Mouse (Mus musculus) forebrain, postnatal 0 days (tissue): ENCODE measurements around the gene Col12a1. TPM values are rescaled to one million over a fixed set of nuclear protein-coding genes. Genes with fewer than 3 reads are reported as not detected.
A peak's percentile ranks its signal among the peaks of the same experiment; 100 is the strongest.

Experiments
- ATAC-seq: fragments of 200-750 bp; cut with Nextera tagmentation; 2 replicates; pipeline ENCODE4 v1.8.0; 2017; ENCODE audit warnings: mild to moderate bottlenecking, moderate library complexity
- DNase-seq: peaks from one replicate; pipeline ENCODE4 v3.0.0-alpha.2; 2015
- H3K27ac ChIP-seq: fragments of 300-500 bp; sonication (generic); 2 replicates; pipeline ENCODE4 v1.5.1; 2014; ENCODE audit warnings: low read depth, mild to moderate bottlenecking, antibody characterized with exemption, low read length, moderate library complexity, mixed read lengths
- H3K27me3 ChIP-seq: fragments of 300-500 bp; sonication (generic); 2 replicates; pipeline ENCODE4 v1.6.1; 2014; ENCODE audit warnings: mild to moderate bottlenecking, low read length, mixed read lengths; ENCODE audit not compliant: insufficient read depth
- H3K36me3 ChIP-seq: fragments of 300-500 bp; sonication (generic); 2 replicates; pipeline ENCODE4 v1.6.1; 2014; ENCODE audit warnings: mild to moderate bottlenecking, moderate library complexity; ENCODE audit not compliant: insufficient read depth
- H3K4me1 ChIP-seq: fragments of 300-500 bp; sonication (generic); 2 replicates; pipeline ENCODE4 v1.6.1; 2014; ENCODE audit warnings: antibody characterized with exemption; ENCODE audit not compliant: insufficient read depth
- H3K4me2 ChIP-seq: fragments of 300-500 bp; sonication (generic); 2 replicates; pipeline ENCODE4 v1.6.1; 2014; ENCODE audit warnings: low read depth, mild to moderate bottlenecking, moderate library complexity
- H3K4me3 ChIP-seq: fragments of 300-500 bp; sonication (generic); 2 replicates; pipeline ENCODE4 v1.5.1; 2014; ENCODE audit warnings: low read depth, low read length, mixed read lengths
- H3K9ac ChIP-seq: fragments of 300-500 bp; sonication (generic); 2 replicates; pipeline ENCODE4 v1.6.1; 2014; ENCODE audit warnings: mild to moderate bottlenecking
- H3K9me3 ChIP-seq: fragments of 300-500 bp; sonication (generic); 2 replicates; pipeline ENCODE4 v1.6.1; 2016; ENCODE audit warnings: low read length
- CTCF ChIP-seq: sonication (generic); IDR thresholded peaks from 2 replicates; pipeline ENCODE4 v1.5.1; 2016; ENCODE audit warnings: antibody characterized with exemption, control low read depth, low read depth
- WGBS: fragments of 180-500 bp; shearing (Covaris S2); extraction: QIAGEN DNeasy Blood & Tissue Kit; methylation state at CpG from one replicate; pipeline ENCODE4 v1.1.7; 2014; 5-methylcytosine and 5-hydroxymethylcytosine counted together
- polyA plus RNA-seq: library from polyadenylated mRNA; unstranded; fragments of >200 nt; fragmentation: Nextera tagmentation; extraction: Ambion mirVana; gene quantifications from 2 replicates; pipeline ENCODE4 v1.2.1, GENCODE M21; 2015
- total RNA-seq: library from RNA; depleted of rRNA; stranded (reverse); fragments of >200 nt; gene quantifications from 2 replicates; pipeline ENCODE4 v1.2.3, GENCODE M21; 2014

Col12a1 gene
- total and polyA plus RNA-seq, 2 experiments from 2014 or later, result 7.0 to 29.8 TPM

DNA sequence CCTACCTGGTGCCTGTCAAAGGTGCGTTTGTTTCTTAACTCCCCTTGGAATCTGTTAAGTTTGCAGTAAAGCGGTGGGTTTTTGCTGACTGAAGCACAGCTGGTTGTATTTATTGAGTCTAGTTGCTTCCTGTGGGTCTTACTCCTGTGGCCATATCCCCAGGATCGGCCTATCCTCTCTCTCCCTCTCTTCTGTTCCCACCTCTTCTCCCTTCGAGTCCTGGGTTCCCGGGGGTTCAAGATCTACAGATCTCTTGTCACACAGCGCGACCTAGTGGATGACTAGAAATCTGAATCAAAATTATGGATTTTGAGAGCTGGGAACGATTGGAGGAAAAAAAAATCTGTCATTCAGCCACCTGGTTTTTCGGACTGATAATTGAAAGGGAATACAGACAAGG lies 2.4 kb upstream of the Col12a1 start:
- TF ChIP-seq CTCF, result peak; percentile 84
- 7% methylated on average over 9 of the region's 9 CpGs for WGBS
- peaks cover 13% of the 10 kb centered on the region; the same call in 1 of the 2 replicates for H3K4me1 ChIP-seq
- no peak overlapping the region for H3K27ac ChIP-seq
- no peak overlapping the region for H3K4me3 ChIP-seq
- peaks cover 33% of the 10 kb centered on the region for H3K27me3 ChIP-seq
- peak; percentile 41; the same call in 1 of the 2 replicates for ATAC-seq
- no peaks in the 10 kb centered on the region for H3K36me3 ChIP-seq
- no peak overlapping the region for H3K9ac ChIP-seq
- no peaks in the 10 kb centered on the region for H3K9me3 ChIP-seq
- peak; percentile 85 for DNase-seq
- H3K4me2 ChIP-seq, result 0 out of 2 replicates have a peak overlapping the region, but pooled peaks have one; percentile 20

DNA sequence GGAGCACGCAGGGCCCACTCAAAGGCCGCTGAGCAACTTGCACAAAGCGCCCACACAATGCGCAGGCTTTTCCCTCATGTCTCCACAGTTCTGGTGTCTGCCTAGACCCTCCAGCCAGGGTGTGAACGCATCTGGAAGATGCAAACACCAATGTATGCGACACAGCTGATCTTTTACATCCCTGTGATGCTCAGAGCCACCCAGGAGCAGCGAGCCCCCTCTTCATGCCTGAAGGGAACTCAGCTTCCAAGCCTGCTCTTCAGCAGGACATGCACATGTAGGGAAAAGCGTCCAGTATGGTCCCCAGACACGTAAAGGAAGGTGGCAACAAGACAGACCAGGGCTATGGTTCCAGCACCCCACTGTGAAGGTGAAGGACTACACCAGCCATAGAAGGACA lies 1.5 kb upstream of the Col12a1 start:
- no peak for TF ChIP-seq CTCF
- H3K27ac ChIP-seq, result no peak overlapping the region
- 38% methylated on average over 9 of the region's 9 CpGs for WGBS
- H3K27me3 ChIP-seq, result peaks cover 33% of the 10 kb centered on the region
- no peak for DNase-seq
- H3K9me3 ChIP-seq, result no peaks in the 10 kb centered on the region
- no peak overlapping the region for H3K9ac ChIP-seq
- peaks cover 13% of the 10 kb centered on the region; the same call in 1 of the 2 replicates for H3K4me1 ChIP-seq
- H3K4me3 ChIP-seq, result no peak overlapping the region
- ATAC-seq, result no peak
- H3K36me3 ChIP-seq, result no peaks in the 10 kb centered on the region
- H3K4me2 ChIP-seq, result no peak overlapping the region

DNA sequence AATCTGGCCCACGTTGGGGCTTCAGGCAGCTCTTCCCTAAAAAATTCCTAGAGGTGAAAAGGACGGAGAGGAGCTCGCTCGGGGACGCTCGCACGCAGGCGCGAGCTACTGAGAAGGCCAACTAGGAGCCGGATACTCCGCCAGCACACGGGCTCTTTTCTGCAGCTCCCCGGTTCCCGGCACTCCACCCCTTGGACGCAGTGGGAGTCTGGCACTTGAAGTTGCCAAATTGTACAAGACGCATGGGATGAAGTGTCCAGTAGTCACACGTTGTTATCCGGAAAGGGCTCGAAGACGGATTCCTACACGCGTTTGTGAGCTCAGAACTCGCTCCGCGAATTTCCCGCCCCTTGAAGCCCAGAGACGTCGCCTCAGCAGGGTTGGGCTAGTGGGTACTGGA lies 820 bp upstream of the Col12a1 start:
- H3K4me1 ChIP-seq, result peaks cover 18% of the 10 kb centered on the region; the same call in 1 of the 2 replicates
- H3K9ac ChIP-seq, result 0 out of 2 replicates have a peak overlapping the region, but pooled peaks have one; percentile 10
- peak overlapping the region; percentile 87 for H3K4me2 ChIP-seq
- peak overlapping the region; percentile 44 for H3K4me3 ChIP-seq
- peaks cover 33% of the 10 kb centered on the region for H3K27me3 ChIP-seq
- no peaks in the 10 kb centered on the region for H3K36me3 ChIP-seq
- no peak for TF ChIP-seq CTCF
- H3K9me3 ChIP-seq, result no peaks in the 10 kb centered on the region
- peak; percentile 31 for DNase-seq
- no peak overlapping the region for H3K27ac ChIP-seq
- ATAC-seq, result no peak
- WGBS, result 2% methylated on average over 28 of the region's 28 CpGs

DNA sequence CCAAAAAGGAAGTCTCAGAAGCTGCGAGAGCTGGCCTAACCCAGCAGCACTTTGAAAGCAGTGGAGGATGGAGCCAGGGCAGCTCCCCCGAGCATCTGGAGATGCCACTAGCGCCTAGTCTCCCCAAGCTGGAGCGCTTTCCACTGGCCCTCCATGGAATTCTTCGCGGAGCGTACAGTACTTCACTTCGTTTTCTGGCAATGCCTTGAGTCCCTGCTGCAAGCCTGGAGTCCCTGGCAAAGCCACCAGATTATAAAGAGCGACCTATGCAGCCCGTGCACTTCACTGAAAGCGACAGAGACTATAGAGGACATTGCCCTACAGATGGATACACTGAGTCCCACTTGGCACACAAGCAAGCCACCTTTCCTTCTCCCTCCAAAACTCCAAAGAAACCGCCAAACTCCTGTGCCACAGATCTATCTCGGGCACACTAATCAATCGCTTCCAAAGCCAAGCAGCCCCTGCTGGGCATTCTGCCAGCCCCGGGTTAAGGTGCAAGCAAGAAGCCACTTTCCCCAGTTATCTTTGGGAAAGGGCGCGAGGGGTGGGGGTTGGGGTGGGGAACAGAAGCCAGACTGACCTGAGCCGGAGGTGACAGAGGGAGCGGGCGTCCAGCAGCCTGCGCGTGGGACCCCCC lies 675 bp downstream of the Col12a1 start:
- TF ChIP-seq CTCF, result no peak
- peaks cover 33% of the 10 kb centered on the region for H3K27me3 ChIP-seq
- peak overlapping the region; percentile 40 for H3K9ac ChIP-seq
- H3K27ac ChIP-seq, result no peak overlapping the region
- peak overlapping the region; percentile 44 for H3K4me3 ChIP-seq
- H3K9me3 ChIP-seq, result no peaks in the 10 kb centered on the region
- peaks cover 22% of the 10 kb centered on the region; the same call in 1 of the 2 replicates for H3K4me1 ChIP-seq
- WGBS, result under 1% methylated on average over 22 of the region's 22 CpGs
- no peak for ATAC-seq
- peak overlapping the region; percentile 87 for H3K4me2 ChIP-seq
- DNase-seq, result peak; percentile 36
- no peaks in the 10 kb centered on the region for H3K36me3 ChIP-seq

DNA sequence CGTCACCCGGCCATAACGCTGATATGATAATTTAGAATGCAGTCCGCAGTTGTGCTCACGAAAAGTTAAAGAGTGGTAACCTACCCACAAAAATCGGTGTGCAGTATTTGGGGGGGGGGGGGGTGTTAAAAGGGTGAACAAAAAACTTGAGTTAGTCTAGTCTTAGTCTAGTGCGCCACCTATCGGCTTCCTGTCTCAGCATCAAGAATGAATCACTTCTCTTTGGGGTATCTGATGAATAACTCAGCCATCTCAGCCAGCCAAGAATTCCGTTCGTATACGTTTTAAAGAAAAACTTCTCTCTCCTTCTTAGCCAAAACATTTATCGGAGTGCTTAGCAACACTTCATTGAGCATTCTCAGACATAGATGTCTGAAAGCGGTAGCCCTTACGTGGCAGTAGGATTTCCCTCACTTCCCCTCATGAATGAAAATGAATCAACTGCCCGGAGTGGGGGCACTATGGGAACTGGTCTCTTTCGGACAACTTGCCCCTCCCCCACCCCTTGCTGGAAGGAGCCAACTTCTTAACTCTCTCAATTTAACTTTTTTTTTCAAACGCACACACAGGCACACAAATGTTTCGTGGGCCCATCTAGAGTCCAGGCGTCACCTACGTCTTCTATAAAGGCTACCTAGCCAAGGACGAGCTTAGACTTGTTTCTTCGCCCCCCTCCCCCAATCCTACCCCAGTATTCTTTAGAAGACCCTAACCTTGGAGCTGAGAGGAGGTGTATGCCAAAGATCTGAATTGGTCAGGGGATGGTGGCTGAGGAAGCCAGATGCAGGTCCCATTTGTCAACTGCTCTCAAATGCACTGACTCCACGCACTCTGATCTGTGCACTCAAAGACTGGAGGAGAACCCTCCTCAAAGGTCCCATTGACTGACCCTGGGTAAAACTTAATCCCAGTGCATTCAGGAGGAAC lies 1.5 kb downstream of the Col12a1 start:
- Histone ChIP-seq H3K9me3 (no peaks in the 10 kb centered on the region), H3K36me3 (no peaks in the 10 kb centered on the region), H3K27me3 (peaks cover 33% of the 10 kb centered on the region), H3K9ac (0 out of 2 replicates have a peak overlapping the region, but pooled peaks have one; percentile 10), H3K4me1 (peaks cover 22% of the 10 kb centered on the region; the same call in 1 of the 2 replicates), H3K4me3 (peak overlapping the region; percentile 44), H3K27ac (no peak overlapping the region), H3K4me2 (peak overlapping the region; percentile 87)
- DNase-seq (peak; percentile 89), ATAC-seq (peak; percentile 36; the same call in 1 of the 2 replicates)
- WGBS, result 5% methylated on average over 23 of the region's 23 CpGs
- peak; percentile 81 for TF ChIP-seq CTCF

DNA sequence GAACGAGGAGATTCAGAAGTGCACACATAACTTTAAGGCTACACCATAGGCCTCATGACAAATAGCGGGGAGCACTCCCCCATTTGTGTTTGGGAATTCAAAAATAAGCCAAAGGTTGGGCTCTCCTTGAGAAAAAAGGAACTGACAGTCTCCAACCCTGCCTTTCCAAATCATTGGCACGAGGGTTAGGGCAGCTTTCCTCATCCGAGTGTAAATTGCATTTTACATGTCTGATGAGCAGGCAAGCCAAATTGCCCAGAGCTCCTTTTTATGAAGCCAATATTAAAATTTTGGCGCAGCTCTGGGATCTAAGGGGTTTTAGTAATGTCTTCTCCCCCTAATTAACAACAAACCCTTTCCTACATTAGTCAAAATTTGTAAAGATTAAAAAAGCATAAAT lies 2.1 kb downstream of the Col12a1 start:
- ATAC-seq, result no peak
- Histone ChIP-seq H3K9me3 (no peaks in the 10 kb centered on the region), H3K36me3 (no peaks in the 10 kb centered on the region), H3K27ac (no peak overlapping the region), H3K4me1 (peaks cover 22% of the 10 kb centered on the region; the same call in 1 of the 2 replicates), H3K4me3 (peak overlapping the region; percentile 44), H3K9ac (0 out of 2 replicates have a peak overlapping the region, but pooled peaks have one; percentile 10), H3K4me2 (peak overlapping the region; percentile 87), H3K27me3 (peaks cover 33% of the 10 kb centered on the region)
- TF ChIP-seq CTCF, result no peak
- 14% methylated on average over 5 of the region's 5 CpGs for WGBS
- peak; percentile 50 for DNase-seq
